Mouse (Mus musculus) stomach, embryonic 15.5 days (tissue): ENCODE results near the gene Brip1. TPM values are rescaled to one million over a fixed set of nuclear protein-coding genes. Genes with fewer than 3 reads are reported as not detected.

Experiments
- ATAC-seq: fragments of 200-750 bp; cut with Nextera tagmentation; 2 replicates; pipeline ENCODE4 v1.8.0; 2017; ENCODE audit warnings: low read depth, moderate number of reproducible peaks, moderate TSS enrichment; ENCODE audit not compliant: insufficient read depth, low FRiP score
- H3K27ac ChIP-seq: fragments of 300-500 bp; sonication (generic); 2 replicates; pipeline ENCODE4 v1.5.1; 2015; ENCODE audit warnings: mild to moderate bottlenecking, inconsistent platforms
- H3K27me3 ChIP-seq: fragments of 300-500 bp; sonication (generic); replicated peaks from 2 replicates; pipeline ENCODE4 v1.6.1; 2015; ENCODE audit warnings: inconsistent platforms
- H3K36me3 ChIP-seq: fragments of 300-500 bp; sonication (generic); 2 replicates; pipeline ENCODE4 v1.6.1; 2015; ENCODE audit warnings: inconsistent platforms
- H3K4me1 ChIP-seq: fragments of 300-500 bp; sonication (generic); 2 replicates; pipeline ENCODE4 v1.6.1; 2015; ENCODE audit warnings: inconsistent platforms
- H3K4me2 ChIP-seq: fragments of 300-500 bp; sonication (generic); 2 replicates; pipeline ENCODE4 v1.6.1; 2015; ENCODE audit warnings: mild to moderate bottlenecking, inconsistent platforms
- H3K4me3 ChIP-seq: fragments of 300-500 bp; sonication (generic); replicated peaks from 2 replicates; pipeline ENCODE4 v1.5.1; 2015; ENCODE audit warnings: inconsistent platforms
- H3K9ac ChIP-seq: fragments of 300-500 bp; sonication (generic); 2 replicates; pipeline ENCODE4 v1.6.1; 2015; ENCODE audit warnings: inconsistent platforms
- H3K9me3 ChIP-seq: fragments of 300-500 bp; sonication (generic); 2 replicates; pipeline ENCODE4 v1.6.1; 2016; ENCODE audit warnings: inconsistent platforms
- WGBS: fragments of 180-500 bp; shearing (Covaris S2); methylation state at CpG from one replicate; pipeline ENCODE4 v1.1.7; 2015; 5-methylcytosine and 5-hydroxymethylcytosine counted together
- polyA plus RNA-seq: library from polyadenylated mRNA; unstranded; fragments of >200 nt; fragmentation: Nextera tagmentation; extraction: Ambion mirVana; gene quantifications from 2 replicates; pipeline ENCODE4 v1.2.1, GENCODE M21; 2015

The Brip1 gene
- polyA plus RNA-seq, 1 experiment from 2014 or later, result 10.7 TPM

GRCm38 (mm10) chr11:86013087-86013486 is 187.9 kb downstream of the Brip1 start:
- H3K9ac ChIP-seq, result no peak overlapping the region
- ATAC-seq, result no peak
- no peaks in the 10 kb centered on the region for H3K27me3 ChIP-seq
- H3K9me3 ChIP-seq, result no peaks in the 10 kb centered on the region
- H3K4me2 ChIP-seq, result no peak overlapping the region
- no peak overlapping the region for H3K4me3 ChIP-seq
- no peaks in the 10 kb centered on the region for H3K4me1 ChIP-seq
- 48% methylated on average over 2 of the region's 2 CpGs for WGBS
- H3K27ac ChIP-seq, result no peak overlapping the region
- H3K36me3 ChIP-seq, result no peaks in the 10 kb centered on the region

GRCm38 (mm10) chr11:86010458-86010857 is 190.5 kb downstream of the Brip1 start:
- no peak overlapping the region for H3K4me3 ChIP-seq
- no peaks in the 10 kb centered on the region for H3K9me3 ChIP-seq
- no peak for ATAC-seq
- no peaks in the 10 kb centered on the region for H3K36me3 ChIP-seq
- WGBS, result 82% methylated on average over 4 of the region's 4 CpGs
- H3K27ac ChIP-seq, result no peak overlapping the region
- H3K27me3 ChIP-seq, result no peaks in the 10 kb centered on the region
- H3K4me1 ChIP-seq, result no peaks in the 10 kb centered on the region
- H3K9ac ChIP-seq, result no peak overlapping the region
- no peak overlapping the region for H3K4me2 ChIP-seq

GRCm38 (mm10) chr11:86008211-86008905 is 192.6 kb downstream of the Brip1 start:
- Histone ChIP-seq H3K4me3 (no peak overlapping the region), H3K9ac (no peak overlapping the region), H3K4me1 (no peaks in the 10 kb centered on the region), H3K36me3 (no peaks in the 10 kb centered on the region), H3K27ac (no peak overlapping the region), H3K27me3 (no peaks in the 10 kb centered on the region), H3K9me3 (no peaks in the 10 kb centered on the region), H3K4me2 (no peak overlapping the region)
- no peak for ATAC-seq
- WGBS, result 78% methylated on average over 10 of the region's 10 CpGs

Other genes with a start within 250 kb of the Brip1 start
- 21.4 and 24.8 TPM in 2 replicates for gene Ints2, start 56.4 kb upstream of the Brip1 start, polyA plus RNA-seq
- 8.6 and 9.2 TPM in 2 replicates for gene Med13, start 156.4 kb upstream of the Brip1 start, polyA plus RNA-seq